In genomic region chr9:48985708-48986088, GRCm38 (mm10) we compare ENCODE assay signal across 8 mouse cellular contexts. TPM values are rescaled to one million over a fixed set of nuclear protein-coding genes. Genes with fewer than 3 reads are reported as not detected.
A peak's percentile ranks its signal among the peaks of the same experiment; 100 is the strongest.
DNase-seq lines count a peak whose midpoint lies in the region; ATAC-seq and TF ChIP-seq lines count a peak whose summit lies in the region.

No protein-coding gene starts in this region.

- peak overlapping the region; percentile 73 for H3K4me2 ChIP-seq in lung, embryonic 14.5 days
- peak overlapping the region; percentile 69 for H3K4me2 ChIP-seq in embryonic facial prominence, embryonic 11.5 days (ENCODE audit: low read depth, low read length)
- H3K4me2 ChIP-seq in intestine, postnatal 0 days (replicated peaks; ENCODE audit: low read depth): peak overlapping the region; percentile 85
- peak overlapping the region; percentile 75 for H3K4me2 ChIP-seq in neural tube, embryonic 14.5 days (ENCODE audit: low read depth, low read length)

- H3K27me3 ChIP-seq in lung, embryonic 14.5 days (ENCODE audit: insufficient read depth, low read length): no peaks in the 10 kb centered on the region
- no peaks in the 10 kb centered on the region for H3K27me3 ChIP-seq in embryonic facial prominence, embryonic 11.5 days (ENCODE audit: control insufficient read depth, insufficient read depth, low read length)
- H3K27me3 ChIP-seq in intestine, postnatal 0 days (replicated peaks; ENCODE audit: control insufficient read depth, insufficient read depth, low read length): no peaks in the 10 kb centered on the region
- H3K27me3 ChIP-seq in neural tube, embryonic 14.5 days (ENCODE audit: control insufficient read depth, insufficient read depth, low read length): peaks cover 2% of the 10 kb centered on the region; the same call in 1 of the 2 replicates

- TF ChIP-seq CTCF in lung, embryonic 14.5 days (IDR thresholded peaks at IDR 0.05; ENCODE audit: low read depth): no peak
- TF ChIP-seq CTCF in intestine, postnatal 0 days (IDR thresholded peaks at IDR 0.05; ENCODE audit: low read depth): no peak

- DNase-seq in lung, embryonic 14.5 days: peak; percentile 57
- no peak for DNase-seq in lung, postnatal 36 days
- DNase-seq in embryonic facial prominence, embryonic 11.5 days (ENCODE audit: low spot score): peak; percentile 47
- DNase-seq in urinary bladder, adult 18-20 months (ENCODE audit: low spot score in 2 of 2): no peak
- DNase-seq in lung, postnatal 25 days (ENCODE audit: low spot score): no peak

- under 1% methylated on average over 20 of the region's 20 CpGs for WGBS in lung, embryonic 14.5 days
- WGBS in embryonic facial prominence, embryonic 11.5 days: under 1% methylated on average over 20 of the region's 20 CpGs
- under 1% methylated on average over 20 of the region's 20 CpGs for WGBS in intestine, postnatal 0 days
- WGBS in neural tube, embryonic 14.5 days: 0% methylated on average over 20 of the region's 20 CpGs

- H3K4me3 ChIP-seq in lung, embryonic 14.5 days (ENCODE audit: low read depth, low read length): peak overlapping the region; percentile 72
- peak overlapping the region; percentile 80 for H3K4me3 ChIP-seq in embryonic facial prominence, embryonic 11.5 days (ENCODE audit: low read depth, low read length)
- H3K4me3 ChIP-seq in intestine, postnatal 0 days (ENCODE audit: low read depth, low read length): peak overlapping the region; percentile 79
- H3K4me3 ChIP-seq in neural tube, embryonic 14.5 days (ENCODE audit: low read depth, low read length): peak overlapping the region; percentile 70

- peak overlapping the region; percentile 83; the same call in 1 of the 2 replicates for H3K27ac ChIP-seq in lung, embryonic 14.5 days (ENCODE audit: low read depth)
- no peak overlapping the region for H3K27ac ChIP-seq in embryonic facial prominence, embryonic 11.5 days (replicated peaks; ENCODE audit: low read depth, low read length)
- H3K27ac ChIP-seq in intestine, postnatal 0 days (ENCODE audit: low read depth, low read length): no peak overlapping the region
- peak overlapping the region; percentile 66 for H3K27ac ChIP-seq in neural tube, embryonic 14.5 days (ENCODE audit: low read depth, low read length)

- no peak for ATAC-seq in lung, embryonic 14.5 days (ENCODE audit: insufficient read depth)
- ATAC-seq in embryonic facial prominence, embryonic 11.5 days (replicated peaks; ENCODE audit: insufficient number of reproducible peaks, low FRiP score, low TSS enrichment, low read depth): no peak
- ATAC-seq in intestine, postnatal 0 days: no peak
- no peak for ATAC-seq in neural tube, embryonic 14.5 days (ENCODE audit: low read depth)
- no peak; the same call in 1 of the 2 replicates for ATAC-seq in monocyte, adult 5-6 weeks (replicated peaks; ENCODE audit: insufficient number of reproducible peaks, low FRiP score, low TSS enrichment, poor library complexity, severe bottlenecking)

- no peaks in the 10 kb centered on the region for H3K36me3 ChIP-seq in lung, embryonic 14.5 days (ENCODE audit: insufficient read depth)
- no peaks in the 10 kb centered on the region for H3K36me3 ChIP-seq in embryonic facial prominence, embryonic 11.5 days (replicated peaks; ENCODE audit: control insufficient read depth, insufficient read depth, low read depth, low read length)
- H3K36me3 ChIP-seq in intestine, postnatal 0 days (ENCODE audit: control insufficient read depth, insufficient read depth): no peaks in the 10 kb centered on the region
- no peaks in the 10 kb centered on the region for H3K36me3 ChIP-seq in neural tube, embryonic 14.5 days (ENCODE audit: control insufficient read depth, insufficient read depth, low read length)

- no peaks in the 10 kb centered on the region for H3K9me3 ChIP-seq in lung, embryonic 14.5 days (ENCODE audit: low read depth, low read length)
- H3K9me3 ChIP-seq in embryonic facial prominence, embryonic 11.5 days (replicated peaks; ENCODE audit: control insufficient read depth, low read length): no peaks in the 10 kb centered on the region
- no peaks in the 10 kb centered on the region for H3K9me3 ChIP-seq in intestine, postnatal 0 days (ENCODE audit: control insufficient read depth)
- H3K9me3 ChIP-seq in neural tube, embryonic 14.5 days (ENCODE audit: control insufficient read depth, low read length): no peaks in the 10 kb centered on the region

- H3K4me1 ChIP-seq in lung, embryonic 14.5 days (ENCODE audit: insufficient read depth): peaks cover 8% of the 10 kb centered on the region; the same call in 1 of the 2 replicates
- H3K4me1 ChIP-seq in embryonic facial prominence, embryonic 11.5 days (ENCODE audit: control insufficient read depth, insufficient read depth, low read length): no peaks in the 10 kb centered on the region; the same call in 1 of the 2 replicates
- peaks cover 10% of the 10 kb centered on the region for H3K4me1 ChIP-seq in intestine, postnatal 0 days (replicated peaks; ENCODE audit: control insufficient read depth, insufficient read depth, low read length)
- H3K4me1 ChIP-seq in neural tube, embryonic 14.5 days (ENCODE audit: control insufficient read depth, insufficient read depth, low read length): peaks cover 17% of the 10 kb centered on the region

- peak overlapping the region; percentile 80 for H3K9ac ChIP-seq in lung, embryonic 14.5 days
- H3K9ac ChIP-seq in embryonic facial prominence, embryonic 11.5 days (replicated peaks; ENCODE audit: low read length): peak overlapping the region; percentile 85
- peak overlapping the region; percentile 52 for H3K9ac ChIP-seq in intestine, postnatal 0 days (ENCODE audit: low read depth, low read length)
- H3K9ac ChIP-seq in neural tube, embryonic 14.5 days (replicated peaks; ENCODE audit: low read depth, low read length): peak overlapping the region; percentile 67

RNA-seq across cellular contexts. Expression of gene Usp28, which starts 0.5 kb away (rescaled TPM):
- 33.2 and 33.5 TPM in 2 replicates for polyA plus RNA-seq in lung, embryonic 14.5 days (2014; fragmentation: Nextera tagmentation; extraction: Ambion mirVana)
- polyA plus RNA-seq in embryonic facial prominence, embryonic 11.5 days (2014; fragmentation: Nextera tagmentation; extraction: Ambion mirVana): 38.8 and 41.3 TPM in 2 replicates
- 5.5 and 6.4 TPM in 2 replicates for polyA plus RNA-seq in intestine, postnatal 0 days (2015; fragmentation: Nextera tagmentation; extraction: Ambion mirVana)
- 39.0 and 40.5 TPM in 2 replicates for polyA plus RNA-seq in neural tube, embryonic 14.5 days (2014; fragmentation: Nextera tagmentation; extraction: Ambion mirVana)
- 5.6 to 15.3 TPM (median 10.2 TPM) in 3 replicates for total RNA-seq in monocyte, adult 5-6 weeks (2017)

RNA-seq across cellular contexts. Expression of gene Htr3b, which starts 20.9 kb away (rescaled TPM):
- polyA plus RNA-seq in lung, embryonic 14.5 days (2014; fragmentation: Nextera tagmentation; extraction: Ambion mirVana): 0.12 TPM in 1 of 2 replicates, not detected in the other
- polyA plus RNA-seq in embryonic facial prominence, embryonic 11.5 days (2014; fragmentation: Nextera tagmentation; extraction: Ambion mirVana): 0.50 and 1.1 TPM in 2 replicates
- 0.96 and 1.1 TPM in 2 replicates for polyA plus RNA-seq in intestine, postnatal 0 days (2015; fragmentation: Nextera tagmentation; extraction: Ambion mirVana)
- polyA plus RNA-seq in neural tube, embryonic 14.5 days (2014; fragmentation: Nextera tagmentation; extraction: Ambion mirVana): 0.27 and 2.2 TPM in 2 replicates
- not detected in 3 replicates for total RNA-seq in monocyte, adult 5-6 weeks (2017)

Comparison
In these comparisons a context has a peak if more than half of its experiments do, and no peak if none do; other contexts are left out.
1. DNase-seq: peak in lung, embryonic 14.5 days (single experiment) and embryonic facial prominence, embryonic 11.5 days (single experiment); none in lung, postnatal 36 days (single experiment), urinary bladder, adult 18-20 months (0 of 2) and lung, postnatal 25 days (single experiment).
2. H3K27ac ChIP-seq: peak in lung, embryonic 14.5 days (single experiment) and neural tube, embryonic 14.5 days (single experiment); none in embryonic facial prominence, embryonic 11.5 days (single experiment) and intestine, postnatal 0 days (single experiment).
3. Peak in every context shown above with its lines, with median percentiles within 50 percentile points of each other: H3K4me2 ChIP-seq, H3K4me3 ChIP-seq and H3K9ac ChIP-seq.